Mouse (Mus musculus): ENCODE data around the gene Tbc1d22a. TPM values are rescaled to one million over a fixed set of nuclear protein-coding genes. Genes with fewer than 3 reads are reported as not detected.
A peak's percentile ranks its signal among the peaks of the same experiment; 100 is the strongest.

Tbc1d22a gene
- polyA plus RNA-seq, 1 experiment from 2014 or later = 10.8 TPM

GRCm38 (mm10) chr15:86279059-86279974, 65.1 kb downstream of the Tbc1d22a start:
- Histone ChIP-seq H3K9me3 (replicated peaks) (no peaks in the 10 kb centered on the region), H3K4me1 (peaks cover 82% of the 10 kb centered on the region), H3K27ac (replicated peaks) (no peak overlapping the region), H3K36me3 (no peaks in the 10 kb centered on the region), H3K27me3 (ENCODE audit: low read depth, poor library complexity, severe bottlenecking) (peaks cover 37% of the 10 kb centered on the region), H3K4me3 (no peak overlapping the region)
- WGBS = 86% methylated on average over 14 of the region's 14 CpGs
- no peak for DNase-seq (ENCODE audit: low spot score)

GRCm38 (mm10) chr15:86280137-86280536, 65.9 kb downstream of the Tbc1d22a start:
- H3K36me3 ChIP-seq = no peaks in the 10 kb centered on the region
- no peaks in the 10 kb centered on the region for H3K9me3 ChIP-seq (replicated peaks)
- H3K4me1 ChIP-seq = peaks cover 82% of the 10 kb centered on the region
- no peak for DNase-seq (ENCODE audit: low spot score)
- H3K27me3 ChIP-seq (ENCODE audit: low read depth, poor library complexity, severe bottlenecking) = peaks cover 32% of the 10 kb centered on the region
- no peak overlapping the region for H3K4me3 ChIP-seq
- 72% methylated on average over 4 of the region's 4 CpGs for WGBS
- no peak overlapping the region for H3K27ac ChIP-seq (replicated peaks)

- Histone ChIP-seq H3K9me3 (replicated peaks) (no peaks in the 10 kb centered on the region), H3K27ac (replicated peaks) (no peak overlapping the region), H3K36me3 (no peaks in the 10 kb centered on the region), H3K4me3 (no peak overlapping the region), H3K4me1 (peaks cover 51% of the 10 kb centered on the region), H3K27me3 (ENCODE audit: low read depth, poor library complexity, severe bottlenecking) (peaks cover 33% of the 10 kb centered on the region; the same call in 1 of the 2 replicates)
- DNase-seq (ENCODE audit: low spot score) = no peak
- 84% methylated on average over 1 of the region's 1 CpGs for whole genome bisulfite sequencing
Observed at GRCm38 (mm10) chr15:86283238-86283637, 69.0 kb downstream of the Tbc1d22a start.

GRCm38 (mm10) chr15:86285296-86285695, 71.0 kb downstream of the Tbc1d22a start:
- WGBS = 88% methylated on average over 2 of the region's 2 CpGs
- Histone ChIP-seq H3K27ac (replicated peaks) (no peak overlapping the region), H3K9me3 (replicated peaks) (no peaks in the 10 kb centered on the region), H3K36me3 (no peaks in the 10 kb centered on the region), H3K27me3 (ENCODE audit: low read depth, poor library complexity, severe bottlenecking) (peaks cover 35% of the 10 kb centered on the region; the same call in 1 of the 2 replicates), H3K4me1 (peaks cover 41% of the 10 kb centered on the region), H3K4me3 (no peak overlapping the region)
- DNase-seq (ENCODE audit: low spot score) = no peak

DNA sequence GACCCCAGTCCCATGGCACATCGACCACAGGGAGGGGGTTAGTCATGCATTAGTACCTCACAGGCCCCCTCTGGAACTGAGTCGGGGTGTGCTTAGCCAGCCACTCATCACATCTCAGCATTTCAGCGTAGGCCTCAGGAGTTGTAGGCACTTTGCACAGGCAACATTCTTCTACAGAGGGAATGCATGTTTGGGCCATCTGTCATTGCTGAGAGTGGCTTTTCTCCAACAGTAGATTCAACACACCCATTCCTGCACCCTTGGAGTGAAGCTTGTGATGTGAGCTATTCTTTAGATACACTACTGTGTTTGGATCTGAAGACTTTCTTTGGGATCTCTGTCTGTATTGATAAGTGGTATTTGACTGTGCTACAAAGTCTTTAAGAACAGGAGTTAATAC, 75.8 kb downstream of the Tbc1d22a start:
- Histone ChIP-seq H3K4me1 (peaks cover 42% of the 10 kb centered on the region), H3K36me3 (no peaks in the 10 kb centered on the region), H3K27ac (replicated peaks) (peak overlapping the region; percentile 56), H3K27me3 (ENCODE audit: low read depth, poor library complexity, severe bottlenecking) (peaks cover 38% of the 10 kb centered on the region; the same call in 1 of the 2 replicates), H3K9me3 (replicated peaks) (no peaks in the 10 kb centered on the region), H3K4me3 (no peak overlapping the region)
- DNase-seq (ENCODE audit: low spot score) = no peak
- 82% methylated on average over 3 of the region's 3 CpGs for WGBS

DNA sequence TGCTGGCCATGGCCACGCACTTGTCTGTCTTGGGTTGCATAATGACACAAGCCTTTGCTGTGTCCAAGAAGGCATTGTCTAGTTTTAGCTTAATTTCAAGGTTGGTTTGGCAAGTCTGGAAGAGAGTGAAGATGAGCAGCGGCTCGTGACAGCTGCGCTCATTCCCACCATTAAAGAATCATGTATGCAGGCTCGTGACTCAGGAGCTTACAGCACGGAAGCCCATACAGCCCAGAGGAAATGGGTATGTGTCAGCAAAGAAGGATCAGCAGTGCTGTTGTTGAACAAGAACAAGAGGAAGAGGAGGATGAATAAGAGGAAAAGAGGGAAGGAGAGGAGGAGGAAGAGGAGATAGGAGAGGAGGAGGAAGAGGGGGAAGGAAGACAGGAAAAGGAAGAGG, 78.0 kb downstream of the Tbc1d22a start:
- no peak for DNase-seq (ENCODE audit: low spot score)
- Histone ChIP-seq H3K4me3 (no peak overlapping the region), H3K36me3 (no peaks in the 10 kb centered on the region), H3K27ac (replicated peaks) (no peak overlapping the region), H3K4me1 (peaks cover 47% of the 10 kb centered on the region), H3K27me3 (ENCODE audit: low read depth, poor library complexity, severe bottlenecking) (peaks cover 23% of the 10 kb centered on the region; the same call in 1 of the 2 replicates), H3K9me3 (replicated peaks) (no peaks in the 10 kb centered on the region)
- 76% methylated on average over 6 of the region's 6 CpGs for WGBS

GRCm38 (mm10) chr15:86294426-86294825, 80.2 kb downstream of the Tbc1d22a start:
- Histone ChIP-seq H3K9me3 (replicated peaks) (no peaks in the 10 kb centered on the region), H3K4me1 (peaks cover 45% of the 10 kb centered on the region), H3K27ac (replicated peaks) (no peak overlapping the region), H3K36me3 (no peaks in the 10 kb centered on the region), H3K27me3 (ENCODE audit: low read depth, poor library complexity, severe bottlenecking) (peaks cover 8% of the 10 kb centered on the region; the same call in 1 of the 2 replicates), H3K4me3 (no peak overlapping the region)
- DNase-seq (ENCODE audit: low spot score) = no peak
- 88% methylated on average over 3 of the region's 3 CpGs for WGBS

DNA sequence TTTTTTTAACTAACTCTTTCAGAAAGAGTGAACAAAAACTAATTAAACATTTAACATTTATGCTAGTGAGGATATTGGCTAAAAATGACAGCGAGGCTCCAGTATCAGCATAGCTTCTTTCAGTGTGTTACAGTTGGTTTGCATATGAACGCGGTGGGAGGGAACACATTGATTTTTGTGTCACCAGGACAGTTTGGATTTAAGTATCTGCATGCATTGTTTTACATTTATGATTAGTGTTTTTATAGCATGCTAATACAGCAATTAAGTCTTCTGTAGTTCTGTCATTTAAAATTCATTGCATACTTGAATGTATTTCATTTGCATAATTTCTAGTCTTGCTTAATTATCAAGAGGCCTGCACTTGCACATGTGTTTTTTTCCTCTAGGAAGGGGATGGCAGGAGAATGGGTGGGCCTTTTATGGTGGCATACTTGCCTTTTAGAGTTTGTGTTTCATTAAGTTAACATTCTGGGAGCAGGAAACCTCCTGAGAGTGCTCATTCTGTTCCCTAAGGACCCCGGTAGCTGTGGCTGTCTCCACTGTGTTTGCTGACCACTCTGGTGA, 81.5 kb downstream of the Tbc1d22a start:
- H3K4me1 ChIP-seq = peaks cover 31% of the 10 kb centered on the region
- peaks cover 8% of the 10 kb centered on the region; the same call in 1 of the 2 replicates for H3K27me3 ChIP-seq (ENCODE audit: low read depth, poor library complexity, severe bottlenecking)
- WGBS = 90% methylated on average over 4 of the region's 4 CpGs
- H3K36me3 ChIP-seq = no peaks in the 10 kb centered on the region
- no peak for DNase-seq (ENCODE audit: low spot score)
- H3K4me3 ChIP-seq = no peak overlapping the region
- no peaks in the 10 kb centered on the region for H3K9me3 ChIP-seq (replicated peaks)
- no peak overlapping the region for H3K27ac ChIP-seq (replicated peaks)

- H3K4me3 ChIP-seq = no peak overlapping the region
- 92% methylated on average over 1 of the region's 1 CpGs for WGBS
- 0 out of 2 replicates have a peak, but pooled peaks cover 3% of the 10 kb centered on the region for H3K36me3 ChIP-seq
- H3K4me1 ChIP-seq = peaks cover 16% of the 10 kb centered on the region
- no peak for DNase-seq (ENCODE audit: low spot score)
- no peaks in the 10 kb centered on the region for H3K9me3 ChIP-seq (replicated peaks)
- peaks cover 7% of the 10 kb centered on the region; the same call in 1 of the 2 replicates for H3K27me3 ChIP-seq (ENCODE audit: low read depth, poor library complexity, severe bottlenecking)
- H3K27ac ChIP-seq (replicated peaks) = no peak overlapping the region
Observed at GRCm38 (mm10) chr15:86297281-86297680, 83.0 kb downstream of the Tbc1d22a start.

DNA sequence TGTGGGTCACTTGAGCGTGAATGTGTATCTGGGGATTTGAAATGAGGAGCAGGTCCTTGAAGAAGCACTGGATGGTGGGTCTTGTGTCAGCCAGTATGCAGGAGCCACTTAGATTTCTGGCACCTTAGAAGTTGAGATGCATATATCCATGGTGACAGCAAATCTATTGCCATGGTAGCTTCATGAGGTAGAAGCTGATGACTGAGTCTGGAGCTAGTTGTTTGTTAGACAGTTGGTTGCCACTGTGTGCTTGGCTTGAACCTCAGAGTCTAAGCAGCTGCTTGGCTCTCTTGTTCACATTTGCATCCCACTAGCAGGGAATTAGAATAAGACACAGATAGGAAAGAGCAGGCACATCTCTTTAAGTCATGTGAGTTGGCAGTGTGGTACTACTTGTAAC, 89.6 kb downstream of the Tbc1d22a start:
- Histone ChIP-seq H3K9me3 (replicated peaks) (no peaks in the 10 kb centered on the region), H3K36me3 (0 out of 2 replicates have a peak, but pooled peaks cover 3% of the 10 kb centered on the region), H3K27ac (replicated peaks) (no peak overlapping the region), H3K27me3 (ENCODE audit: low read depth, poor library complexity, severe bottlenecking) (no peaks in the 10 kb centered on the region), H3K4me1 (no peaks in the 10 kb centered on the region), H3K4me3 (no peak overlapping the region)
- WGBS = 88% methylated on average over 1 of the region's 1 CpGs
- DNase-seq (ENCODE audit: low spot score) = no peak

DNA sequence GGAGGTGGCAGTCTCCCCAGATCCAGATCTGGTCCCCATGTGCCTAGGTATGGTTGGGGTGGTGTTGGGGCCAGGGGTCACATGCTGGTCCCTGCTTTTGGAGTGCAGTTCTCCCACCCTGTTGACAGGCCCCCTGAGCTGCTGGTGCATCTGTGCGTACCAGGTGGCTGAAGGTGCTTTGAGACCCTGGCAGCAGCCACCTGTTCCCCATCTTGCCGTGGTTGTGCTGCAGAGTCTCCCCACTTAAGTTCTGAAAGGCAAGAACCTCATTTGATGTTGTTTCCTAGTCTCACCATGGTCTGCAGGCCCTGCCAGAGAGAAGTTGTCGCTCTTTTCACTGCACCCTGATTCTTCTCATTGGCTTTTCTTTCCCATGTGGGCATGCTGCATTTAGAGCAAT, 90.6 kb downstream of the Tbc1d22a start:
- no peak for DNase-seq (ENCODE audit: low spot score)
- 89% methylated on average over 3 of the region's 3 CpGs for WGBS
- H3K27ac ChIP-seq (replicated peaks) = no peak overlapping the region
- H3K36me3 ChIP-seq = 0 out of 2 replicates have a peak, but pooled peaks cover 3% of the 10 kb centered on the region
- no peak overlapping the region for H3K4me3 ChIP-seq
- no peaks in the 10 kb centered on the region for H3K27me3 ChIP-seq (ENCODE audit: low read depth, poor library complexity, severe bottlenecking)
- no peaks in the 10 kb centered on the region for H3K9me3 ChIP-seq (replicated peaks)
- H3K4me1 ChIP-seq = no peaks in the 10 kb centered on the region

- DNase-seq (ENCODE audit: low spot score) = no peak
- WGBS = 90% methylated on average over 3 of the region's 3 CpGs
- Histone ChIP-seq H3K9me3 (replicated peaks) (no peaks in the 10 kb centered on the region), H3K4me1 (no peaks in the 10 kb centered on the region), H3K27me3 (ENCODE audit: low read depth, poor library complexity, severe bottlenecking) (no peaks in the 10 kb centered on the region), H3K27ac (replicated peaks) (no peak overlapping the region), H3K4me3 (no peak overlapping the region), H3K36me3 (0 out of 2 replicates have a peak, but pooled peaks cover 3% of the 10 kb centered on the region)
Observed at GRCm38 (mm10) chr15:86305290-86305689, 91.0 kb downstream of the Tbc1d22a start.
